Mouse (Mus musculus): Measurements from ENCODE around the gene Hoxd9.

DNA sequence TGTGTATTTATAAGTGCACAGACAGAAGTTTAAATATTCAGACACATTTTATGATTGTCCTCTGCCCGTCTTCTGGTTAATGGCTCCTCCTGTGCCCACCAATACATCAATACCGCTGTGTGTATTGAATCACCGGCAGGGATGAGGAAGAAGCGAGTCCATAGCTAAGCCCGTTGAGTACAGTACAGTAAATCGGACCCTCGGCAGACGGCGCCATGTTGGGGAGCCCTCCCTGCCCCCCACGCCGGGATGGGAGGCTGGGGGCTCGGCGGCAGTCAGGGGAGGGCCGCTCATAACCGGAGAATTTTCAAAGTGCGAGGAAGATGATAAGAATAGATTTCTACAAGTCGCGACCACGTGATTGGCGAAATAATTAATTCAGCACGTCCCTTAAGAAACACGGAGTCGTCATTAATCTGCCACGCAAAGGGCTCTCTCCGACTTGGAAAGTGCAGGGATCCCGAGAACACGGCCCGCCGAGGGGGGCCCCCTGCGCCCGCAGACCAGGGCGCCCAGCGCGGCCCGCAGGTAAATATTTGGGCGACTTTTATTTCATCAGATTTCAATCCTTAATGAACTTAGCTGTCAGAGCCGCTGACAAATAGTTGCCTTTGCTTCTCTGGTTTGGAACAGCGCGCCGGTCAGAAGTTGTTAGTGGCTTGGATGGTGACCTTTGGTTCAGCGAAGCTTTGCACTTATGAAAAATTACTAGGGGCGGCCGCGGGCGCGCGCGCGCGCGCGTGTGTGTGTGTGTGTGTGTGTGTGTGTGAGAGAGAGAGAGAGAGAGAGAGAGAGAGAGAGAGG, 35.2 kb downstream of the Hoxd9 start:
- TF ChIP-seq CTCF (IDR thresholded peaks at IDR 0.05; ENCODE audit: low read depth, low read length) (no peak), POLR2A (IDR thresholded peaks at IDR 0.05; ENCODE audit: borderline replicate concordance, low read depth, low read length) (no peak)
